Mouse (Mus musculus) liver, embryonic 14.5 days (tissue): ENCODE data around the gene Mybphl.

ENCODE experiments used
- CTCF ChIP-seq: IDR thresholded peaks from 2 replicates; pipeline ENCODE4 v1.5.1; 2016; ENCODE audit warnings: antibody characterized with exemption, low read depth, control low read depth
- EP300 ChIP-seq: IDR thresholded peaks from 2 replicates; pipeline ENCODE4 v1.6.1; 2016; ENCODE audit warnings: antibody characterized with exemption, low read depth

GRCm38 (mm10) chr3:108372691-108373090, 8.0 kb downstream of the Mybphl start:
- TF ChIP-seq EP300: no peak
- no peak for TF ChIP-seq CTCF
